Mouse (Mus musculus) adrenal gland, adult 8-10 months (tissue): ENCODE measurements around the gene 4930523C07Rik. TPM values are rescaled to one million over a fixed set of nuclear protein-coding genes. Genes with fewer than 3 reads are reported as not detected.

Source experiments
- DNase-seq: peaks from one replicate; pipeline ENCODE4 v3.0.0; 2022
- total RNA-seq, 4 experiments: library from RNA; stranded (reverse); gene quantifications; 2 replicates each; pipeline ENCODE4 v1.2.4; 2022

The 4930523C07Rik gene
- total RNA-seq = 10 to 100 TPM in 2 of 4 experiments, 1 to 10 TPM in 2; 8.4 to 20.7 (median 12.2) TPM

- peak; percentile 76 for DNase-seq
These were observed at the start of gene 4930523C07Rik for GRCm38 (mm10) chr1:160044237-160045021. TSS of gene 4930523C07Rik (plus strand) at chr1:160044382.

GRCm38 (mm10) chr1:159997329-159997728, 46.9 kb upstream of the 4930523C07Rik start:
- DNase-seq = no peak

- no peak for DNase-seq
These were observed 45.8 kb upstream of the 4930523C07Rik start for GRCm38 (mm10) chr1:159998349-159998748.

GRCm38 (mm10) chr1:159999232-159999631, 45.0 kb upstream of the 4930523C07Rik start:
- DNase-seq = no peak

- no peak for DNase-seq
These were observed 38.9 kb upstream of the 4930523C07Rik start for GRCm38 (mm10) chr1:160005319-160005718.

GRCm38 (mm10) chr1:160006919-160007588, 37.1 kb upstream of the 4930523C07Rik start:
- DNase-seq = no peak

- DNase-seq = no peak
These were observed 31.1 kb upstream of the 4930523C07Rik start for GRCm38 (mm10) chr1:160013042-160013441.

GRCm38 (mm10) chr1:160024339-160024980, 19.7 kb upstream of the 4930523C07Rik start:
- DNase-seq = no peak

GRCm38 (mm10) chr1:160025146-160025894, 18.9 kb upstream of the 4930523C07Rik start:
- DNase-seq = no peak

- no peak for DNase-seq
These were observed 18.3 kb upstream of the 4930523C07Rik start for GRCm38 (mm10) chr1:160025895-160026255.

GRCm38 (mm10) chr1:160027939-160028338, 16.2 kb upstream of the 4930523C07Rik start:
- DNase-seq = no peak

GRCm38 (mm10) chr1:160033948-160034598, 10.1 kb upstream of the 4930523C07Rik start:
- DNase-seq = no peak

GRCm38 (mm10) chr1:160035561-160035960, 8.6 kb upstream of the 4930523C07Rik start:
- DNase-seq = no peak

GRCm38 (mm10) chr1:160036996-160037521, 7.1 kb upstream of the 4930523C07Rik start:
- no peak for DNase-seq

GRCm38 (mm10) chr1:160039951-160040645, 4.1 kb upstream of the 4930523C07Rik start:
- no peak for DNase-seq

- DNase-seq = no peak
These were observed 2.9 kb upstream of the 4930523C07Rik start for GRCm38 (mm10) chr1:160041264-160041775.

GRCm38 (mm10) chr1:160042351-160042750, 1.8 kb upstream of the 4930523C07Rik start:
- DNase-seq = no peak

- no peak for DNase-seq
These were observed 759 bp upstream of the 4930523C07Rik start for GRCm38 (mm10) chr1:160043271-160043975.

GRCm38 (mm10) chr1:160045056-160045715, 1.0 kb downstream of the 4930523C07Rik start:
- DNase-seq = no peak

- DNase-seq = no peak
These were observed 1.8 kb downstream of the 4930523C07Rik start for GRCm38 (mm10) chr1:160045971-160046370.
